Mouse (Mus musculus): ENCODE data around the gene Rpl32. TPM values are rescaled to one million over a fixed set of nuclear protein-coding genes. Genes with fewer than 3 reads are reported as not detected.

Gene Rpl32
- total and polyA plus RNA-seq, 2 experiments from 2014 or later: 768 to 1,027 TPM

DNA sequence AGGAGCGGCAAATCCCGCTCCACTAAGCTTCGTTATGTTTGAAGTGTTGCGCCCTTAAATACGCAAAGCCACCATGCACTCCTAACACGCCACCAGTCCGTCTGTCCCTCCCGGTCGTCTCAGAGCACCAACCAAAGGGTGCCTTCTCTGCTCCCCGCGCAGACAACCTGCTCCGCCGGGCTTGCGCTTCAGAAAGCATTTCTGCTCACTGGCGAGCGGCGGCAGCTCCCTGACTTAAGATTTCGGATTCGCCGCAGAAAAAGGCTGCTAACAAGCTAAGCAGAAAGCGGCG, 405 bp downstream of the Rpl32 start:
- peak overlapping the region; percentile 69 for H3K4me2 ChIP-seq (ENCODE audit: low read depth, low read length, poor library complexity, severe bottlenecking)

DNA sequence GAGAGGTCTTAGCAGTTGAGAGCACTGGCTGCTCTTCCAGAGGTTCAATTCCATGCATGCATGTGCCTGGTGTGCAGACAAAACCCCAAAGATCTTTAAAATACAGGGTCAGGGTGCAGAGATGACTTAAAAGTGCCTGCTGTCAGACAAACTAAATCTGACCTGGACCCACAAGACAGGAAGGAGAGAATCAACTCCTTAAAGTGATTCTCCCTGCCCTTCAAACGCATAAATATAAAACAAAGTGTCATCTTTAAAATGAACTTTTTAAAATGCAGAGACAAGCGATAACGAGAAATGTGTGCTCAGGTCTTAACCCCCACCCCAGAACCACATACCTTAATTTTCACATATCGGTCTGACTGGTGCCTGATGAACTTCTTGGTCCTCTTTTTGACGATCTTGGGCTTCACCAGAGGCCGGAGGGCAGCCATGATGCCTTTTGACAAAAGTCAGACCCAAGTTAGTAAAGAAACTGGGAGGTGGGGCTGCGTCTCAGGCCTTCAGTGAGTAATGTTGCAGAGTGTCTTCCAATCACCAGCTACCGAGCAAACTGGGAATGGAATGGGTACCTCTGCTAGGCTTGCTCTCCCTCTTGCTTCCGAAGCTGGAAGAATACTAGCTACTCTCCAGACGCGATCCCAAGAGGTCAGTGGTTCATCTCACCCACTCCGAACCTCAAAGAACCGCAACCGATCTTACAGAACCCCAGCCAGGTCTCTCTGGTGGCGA, 917 bp downstream of the Rpl32 start:
- 3% methylated on average over 15 of the region's 15 CpGs for WGBS
- H3K9me3 ChIP-seq (ENCODE audit: low read length): no peaks in the 10 kb centered on the region
- peak overlapping the region; percentile 78 for H3K4me3 ChIP-seq (ENCODE audit: low read depth, low read length)
- TF ChIP-seq CTCF (IDR thresholded peaks at IDR 0.05): no peak
- no peaks in the 10 kb centered on the region for H3K27me3 ChIP-seq (ENCODE audit: insufficient read depth, low read length)
- peak; percentile 15 for DNase-seq (ENCODE audit: low spot score)
- H3K27ac ChIP-seq (ENCODE audit: low read depth, low read length): peak overlapping the region; percentile 99
- peaks cover 5% of the 10 kb centered on the region for H3K4me1 ChIP-seq (ENCODE audit: insufficient read depth, low read length)
- H3K36me3 ChIP-seq (ENCODE audit: insufficient read depth, low read length): peaks cover 21% of the 10 kb centered on the region
- H3K4me2 ChIP-seq (ENCODE audit: low read depth, low read length, poor library complexity, severe bottlenecking): peak overlapping the region; percentile 69
- ATAC-seq (ENCODE audit: low FRiP score): no peak
- peak overlapping the region; percentile 89 for H3K9ac ChIP-seq (replicated peaks; ENCODE audit: low read length, poor library complexity, severe bottlenecking)

More for the DNA sequence above, 405 bp downstream of the Rpl32 start:
- peaks cover 5% of the 10 kb centered on the region for H3K4me1 ChIP-seq (ENCODE audit: insufficient read depth, low read length)
- H3K9me3 ChIP-seq (ENCODE audit: low read length): no peaks in the 10 kb centered on the region
- peak overlapping the region; percentile 78 for H3K4me3 ChIP-seq (ENCODE audit: low read depth, low read length)
- DNase-seq (ENCODE audit: low spot score) (no peak), ATAC-seq (ENCODE audit: low FRiP score) (no peak)
- H3K27me3 ChIP-seq (ENCODE audit: insufficient read depth, low read length): no peaks in the 10 kb centered on the region
- peak overlapping the region; percentile 99 for H3K27ac ChIP-seq (ENCODE audit: low read depth, low read length)
- H3K9ac ChIP-seq (replicated peaks; ENCODE audit: low read length, poor library complexity, severe bottlenecking): peak overlapping the region; percentile 89
- 1% methylated on average over 22 of the region's 22 CpGs for whole genome bisulfite sequencing
- TF ChIP-seq CTCF (IDR thresholded peaks at IDR 0.05): no peak
- peaks cover 21% of the 10 kb centered on the region for H3K36me3 ChIP-seq (ENCODE audit: insufficient read depth, low read length)

DNA sequence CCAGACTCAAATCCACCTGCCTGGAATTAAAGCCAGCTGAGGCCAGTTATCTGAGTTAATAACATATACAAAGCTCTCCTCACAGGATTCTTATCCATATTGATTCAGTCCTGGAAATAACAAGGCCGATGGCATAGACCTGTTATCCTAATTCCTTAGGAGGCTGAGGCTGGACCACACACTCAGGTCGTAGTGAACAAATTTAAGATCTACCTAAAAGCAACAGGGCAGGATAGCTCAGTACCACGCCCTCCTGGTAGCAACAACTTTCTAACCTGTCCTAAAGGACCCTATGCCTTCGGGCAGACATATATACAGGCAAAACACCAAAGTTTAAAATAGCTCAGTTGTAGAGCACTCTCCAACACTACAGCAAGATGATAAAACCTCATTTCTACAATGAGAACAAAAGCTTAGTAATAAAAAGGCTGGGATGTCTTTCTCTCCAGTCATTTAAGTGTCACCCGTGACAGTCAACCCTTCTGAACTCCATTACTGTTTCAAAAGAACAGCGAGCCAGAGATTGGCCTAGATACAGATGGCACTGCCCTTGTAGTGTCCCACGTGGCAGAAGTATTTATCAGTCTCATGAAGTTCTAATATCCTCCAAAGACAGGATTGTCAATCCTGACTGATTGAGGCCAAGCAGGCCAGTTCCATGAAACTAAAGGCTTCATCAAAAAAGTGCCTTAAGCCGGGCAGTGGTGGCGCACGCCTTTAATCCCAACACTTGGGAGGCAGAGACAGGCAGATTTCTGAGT, 3.9 kb downstream of the Rpl32 start:
- WGBS: 71% methylated on average over 10 of the region's 10 CpGs
- Histone ChIP-seq H3K27ac (ENCODE audit: low read depth, low read length) (no peak overlapping the region), H3K27me3 (ENCODE audit: insufficient read depth, low read length) (no peaks in the 10 kb centered on the region), H3K4me3 (ENCODE audit: low read depth, low read length) (no peak overlapping the region), H3K36me3 (ENCODE audit: insufficient read depth, low read length) (peaks cover 40% of the 10 kb centered on the region), H3K4me2 (ENCODE audit: low read depth, low read length, poor library complexity, severe bottlenecking) (no peak overlapping the region), H3K4me1 (ENCODE audit: insufficient read depth, low read length) (peaks cover 5% of the 10 kb centered on the region), H3K9me3 (ENCODE audit: low read length) (no peaks in the 10 kb centered on the region), H3K9ac (replicated peaks; ENCODE audit: low read length, poor library complexity, severe bottlenecking) (no peak overlapping the region)
- DNase-seq (ENCODE audit: low spot score): no peak
- TF ChIP-seq CTCF (IDR thresholded peaks at IDR 0.05): no peak
- no peak for ATAC-seq (ENCODE audit: low FRiP score)

DNA sequence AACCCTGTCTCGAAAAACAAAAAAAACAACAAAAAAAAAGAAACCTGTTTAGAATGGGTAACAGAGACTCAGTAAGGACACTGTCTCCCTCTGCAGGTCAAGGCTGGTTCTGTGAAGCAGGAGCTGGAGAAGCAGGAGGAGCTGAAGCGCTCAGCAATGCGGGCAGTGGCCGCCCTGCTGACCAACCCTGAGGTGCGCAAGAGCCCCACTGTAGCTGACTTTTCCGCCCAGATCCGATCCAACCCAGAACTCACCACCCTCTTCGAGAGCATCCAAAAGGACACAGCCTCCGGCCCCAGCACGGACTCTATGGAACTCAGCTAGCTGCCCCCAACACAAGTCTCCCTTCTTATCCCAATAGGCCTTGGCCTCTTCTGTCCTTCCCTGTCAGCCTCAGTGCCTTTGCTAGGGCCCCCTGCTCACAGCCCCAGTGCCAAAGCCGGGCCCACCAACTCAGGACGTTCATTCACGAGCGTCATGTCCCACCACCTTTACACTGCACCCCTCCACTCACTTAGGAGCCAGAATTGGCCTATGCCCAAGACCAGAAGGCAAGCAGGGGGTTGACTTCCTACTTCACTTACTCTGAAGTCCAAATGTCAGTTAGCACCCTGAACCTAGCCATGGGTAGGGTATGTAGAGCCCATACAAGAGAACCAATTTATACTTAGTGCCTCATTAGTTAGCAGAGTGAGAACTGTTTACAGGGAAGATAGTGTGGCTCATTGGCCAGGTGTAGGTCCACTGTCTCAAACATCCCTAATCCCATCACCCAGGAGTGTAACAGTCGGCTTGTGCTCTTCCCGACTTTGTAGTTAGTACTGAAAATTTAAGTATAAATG, 4.8 kb downstream of the Rpl32 start:
- Histone ChIP-seq H3K4me1 (ENCODE audit: insufficient read depth, low read length) (peaks cover 5% of the 10 kb centered on the region), H3K36me3 (ENCODE audit: insufficient read depth, low read length) (peaks cover 45% of the 10 kb centered on the region), H3K9me3 (ENCODE audit: low read length) (no peaks in the 10 kb centered on the region), H3K9ac (replicated peaks; ENCODE audit: low read length, poor library complexity, severe bottlenecking) (no peak overlapping the region), H3K27me3 (ENCODE audit: insufficient read depth, low read length) (no peaks in the 10 kb centered on the region), H3K4me3 (ENCODE audit: low read depth, low read length) (no peak overlapping the region), H3K27ac (ENCODE audit: low read depth, low read length) (no peak overlapping the region), H3K4me2 (ENCODE audit: low read depth, low read length, poor library complexity, severe bottlenecking) (no peak overlapping the region)
- DNase-seq (ENCODE audit: low spot score) (peak; percentile 84), ATAC-seq (ENCODE audit: low FRiP score) (peak; percentile 59; the same call in 1 of the 2 replicates)
- peak; percentile 77 for TF ChIP-seq CTCF (IDR thresholded peaks at IDR 0.05)
- WGBS: 44% methylated on average over 16 of the region's 16 CpGs

DNA sequence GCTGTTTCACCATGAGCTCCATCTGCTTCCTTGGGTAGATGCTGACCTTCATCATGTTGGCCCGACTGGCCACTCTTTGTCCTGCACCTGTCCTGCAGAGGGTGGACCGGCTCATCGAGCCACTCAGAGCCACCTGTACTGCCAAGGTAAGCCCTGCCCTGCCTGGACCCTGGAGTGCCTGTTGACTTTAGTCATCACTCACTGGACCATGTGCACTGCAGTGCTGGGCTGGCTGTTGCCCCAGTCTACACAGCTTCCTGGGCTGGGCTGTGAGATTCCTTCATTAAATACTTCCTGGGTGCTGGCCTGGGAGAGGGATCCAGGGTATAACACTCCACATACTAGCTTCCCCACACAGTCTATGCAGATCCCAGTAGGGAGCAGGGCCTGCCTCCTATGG, 6.7 kb downstream of the Rpl32 start:
- Histone ChIP-seq H3K4me3 (ENCODE audit: low read depth, low read length) (no peak overlapping the region), H3K4me2 (ENCODE audit: low read depth, low read length, poor library complexity, severe bottlenecking) (no peak overlapping the region), H3K9ac (replicated peaks; ENCODE audit: low read length, poor library complexity, severe bottlenecking) (no peak overlapping the region), H3K27me3 (ENCODE audit: insufficient read depth, low read length) (no peaks in the 10 kb centered on the region), H3K4me1 (ENCODE audit: insufficient read depth, low read length) (peaks cover 5% of the 10 kb centered on the region), H3K27ac (ENCODE audit: low read depth, low read length) (no peak overlapping the region), H3K9me3 (ENCODE audit: low read length) (no peaks in the 10 kb centered on the region), H3K36me3 (ENCODE audit: insufficient read depth, low read length) (peaks cover 63% of the 10 kb centered on the region)
- no peak for DNase-seq (ENCODE audit: low spot score)
- no peak for ATAC-seq (ENCODE audit: low FRiP score)
- no peak for TF ChIP-seq CTCF (IDR thresholded peaks at IDR 0.05)
- 95% methylated on average over 3 of the region's 3 CpGs for WGBS

All from midbrain, postnatal 0 days (tissue).